Mouse (Mus musculus) adrenal gland, adult 8-10 months (tissue): ENCODE results near the gene Ostm1. TPM values are rescaled to one million over a fixed set of nuclear protein-coding genes. Genes with fewer than 3 reads are reported as not detected.

Source experiments
- DNase-seq: peaks from one replicate; pipeline ENCODE4 v3.0.0; 2022
- total RNA-seq, 4 experiments: library from RNA; stranded (reverse); gene quantifications; 2 replicates each; pipeline ENCODE4 v1.2.4; 2022

Ostm1 gene
- total RNA-seq, 4 experiments from 2014 or later: 31.6 to 39.0 (median 36.8) TPM

GRCm38 (mm10) chr10:42583902-42584435 is 347 bp downstream of the Ostm1 start:
- no peak for DNase-seq

DNA sequence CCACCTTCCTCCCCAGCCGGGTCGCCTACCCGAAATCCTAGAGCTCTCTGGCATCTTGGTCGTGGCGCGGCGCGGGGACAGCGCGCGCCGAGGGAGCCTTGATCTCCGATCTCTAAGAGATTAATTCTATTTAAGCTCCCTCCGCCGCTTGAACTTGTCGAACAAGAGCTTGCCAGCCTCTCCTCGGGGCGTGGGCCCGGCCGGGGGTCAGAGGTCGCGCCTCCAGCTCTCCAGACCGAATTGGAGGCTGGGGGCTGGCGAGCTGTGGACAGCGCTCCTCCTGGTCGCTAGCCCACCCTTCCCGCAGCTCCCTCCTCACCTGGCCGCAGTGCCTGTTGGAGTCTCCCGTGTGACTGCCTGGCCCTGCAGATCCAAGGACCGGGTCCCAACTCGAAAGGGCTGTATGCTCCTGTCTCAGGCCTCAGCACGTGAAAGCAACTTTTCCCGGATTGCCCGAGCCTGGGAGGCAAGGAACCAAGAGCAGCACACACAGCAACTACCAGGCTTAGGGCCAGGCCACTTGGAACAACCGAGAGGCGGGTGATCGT is 888 bp downstream of the Ostm1 start:
- DNase-seq: no peak

DNA sequence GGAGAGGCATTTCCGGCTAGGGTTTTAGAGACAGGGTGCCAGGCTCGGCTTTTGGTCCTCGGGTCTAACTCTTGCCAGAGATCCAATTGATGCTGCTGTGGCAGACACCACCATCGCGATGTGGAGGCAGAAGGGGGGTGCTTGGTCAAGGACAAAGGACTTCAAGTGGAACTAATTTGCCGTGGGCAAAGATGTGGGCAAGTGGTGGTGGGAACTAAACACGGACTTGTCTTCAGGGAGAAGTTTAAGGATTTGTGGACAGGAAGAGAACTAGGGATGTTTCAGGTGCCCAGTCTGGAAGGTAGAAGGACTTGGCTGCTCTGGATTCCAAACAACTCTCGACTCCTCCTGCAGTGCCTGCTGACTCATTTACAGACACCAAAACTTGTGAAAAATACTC is 1.5 kb downstream of the Ostm1 start:
- no peak for DNase-seq

GRCm38 (mm10) chr10:42585596-42586305 is 2.1 kb downstream of the Ostm1 start:
- no peak for DNase-seq

- no peak for DNase-seq
Measured at GRCm38 (mm10) chr10:42587961-42588750, 4.5 kb downstream of the Ostm1 start.

- no peak for DNase-seq
Measured at GRCm38 (mm10) chr10:42589505-42589904, 5.9 kb downstream of the Ostm1 start.

- DNase-seq: no peak
Measured at GRCm38 (mm10) chr10:42590261-42591184, 6.9 kb downstream of the Ostm1 start.

GRCm38 (mm10) chr10:42591185-42591992 is 7.8 kb downstream of the Ostm1 start:
- no peak for DNase-seq

DNA sequence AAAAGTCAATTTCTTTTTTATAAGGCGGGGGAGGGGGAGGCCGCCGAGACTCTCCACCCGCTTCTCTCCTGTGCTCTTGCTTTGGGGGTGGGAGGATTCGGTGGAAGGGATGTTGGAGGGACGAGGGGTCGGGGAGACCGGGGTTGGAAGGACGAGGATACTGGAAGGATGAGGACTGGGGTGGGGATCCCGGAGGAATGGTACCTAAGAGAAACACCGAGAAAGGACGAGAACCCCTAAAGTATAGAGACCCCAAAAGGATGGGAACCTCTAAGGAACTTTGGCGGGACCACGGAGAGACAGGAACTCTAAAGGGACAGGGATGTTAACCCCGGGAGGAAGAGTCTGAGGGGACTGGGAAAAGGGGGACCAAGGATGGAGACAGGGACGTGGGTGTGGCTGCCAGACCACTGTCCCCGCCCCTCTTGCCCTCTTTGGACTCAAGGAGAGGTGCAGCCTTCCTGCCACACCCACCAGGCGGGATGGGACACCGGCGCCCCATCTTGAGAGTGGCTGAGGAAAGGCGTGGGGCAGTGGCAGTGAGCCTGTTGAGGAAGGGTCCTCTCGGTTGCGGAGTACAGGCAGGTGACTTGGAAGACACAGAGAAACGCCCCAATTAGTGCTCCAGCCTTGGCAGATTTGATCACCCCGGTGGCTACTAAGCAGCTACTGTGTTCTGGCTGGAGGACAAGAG is 8.5 kb downstream of the Ostm1 start:
- DNase-seq: no peak

DNA sequence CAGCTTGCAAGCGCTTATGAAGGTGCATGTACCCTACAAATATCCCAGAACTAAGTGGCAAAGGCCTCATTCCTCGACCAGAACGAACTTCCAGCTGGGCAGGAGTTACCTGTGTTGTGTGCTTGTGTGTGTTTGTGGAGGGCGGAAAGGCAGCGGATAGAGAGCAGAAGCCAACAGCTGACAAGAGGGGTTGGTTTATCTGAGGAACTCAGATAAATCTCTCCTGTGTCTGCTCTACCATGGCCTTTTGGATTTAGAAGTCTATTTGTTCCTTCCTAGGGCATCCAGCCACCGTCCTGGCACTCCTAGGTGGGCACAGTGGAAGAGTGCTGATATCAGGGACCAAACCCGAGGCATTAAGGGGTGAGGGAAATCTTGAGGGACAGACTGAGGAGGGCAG is 9.6 kb downstream of the Ostm1 start:
- DNase-seq: no peak

DNA sequence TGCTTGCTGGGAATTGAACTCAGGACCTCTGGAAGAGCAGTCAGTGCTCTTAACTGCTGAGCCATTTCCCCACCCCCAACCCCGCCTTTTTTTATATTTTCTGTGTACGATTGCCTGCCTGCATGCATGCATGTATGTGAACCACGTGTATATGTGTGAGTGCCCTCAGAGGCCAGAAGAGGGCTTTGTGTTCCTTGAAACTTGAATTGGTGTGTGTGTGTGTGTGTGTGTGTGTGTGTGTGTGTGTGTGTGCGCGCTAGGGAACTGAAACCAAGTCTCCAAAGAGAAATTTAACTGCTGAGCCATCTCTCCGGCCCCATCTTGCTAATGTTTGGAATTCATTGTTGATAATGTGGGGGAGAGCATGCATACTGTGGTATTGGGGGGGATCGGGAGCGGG is 15.0 kb downstream of the Ostm1 start:
- DNase-seq: no peak

- DNase-seq: no peak
Measured at GRCm38 (mm10) chr10:42601556-42601955, 17.9 kb downstream of the Ostm1 start.

DNA sequence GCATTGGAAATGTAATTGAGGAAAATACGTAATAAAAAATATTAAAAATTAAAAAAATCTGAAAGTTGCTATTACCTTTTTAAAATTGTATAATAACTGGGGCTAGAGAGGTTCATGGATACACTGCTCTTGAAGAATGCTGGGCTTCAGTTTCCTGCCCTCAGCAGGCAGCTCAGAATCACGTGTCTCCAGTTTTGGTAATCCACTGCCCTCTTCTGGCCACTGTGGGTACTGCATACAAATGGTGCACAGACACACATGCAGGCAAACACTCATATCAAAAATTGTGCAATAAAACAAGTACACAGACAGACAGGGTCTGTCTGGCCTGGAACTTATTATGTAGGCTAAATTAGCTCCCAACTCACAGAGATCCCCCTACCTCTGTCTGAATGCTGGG is 21.3 kb downstream of the Ostm1 start:
- no peak for DNase-seq

DNA sequence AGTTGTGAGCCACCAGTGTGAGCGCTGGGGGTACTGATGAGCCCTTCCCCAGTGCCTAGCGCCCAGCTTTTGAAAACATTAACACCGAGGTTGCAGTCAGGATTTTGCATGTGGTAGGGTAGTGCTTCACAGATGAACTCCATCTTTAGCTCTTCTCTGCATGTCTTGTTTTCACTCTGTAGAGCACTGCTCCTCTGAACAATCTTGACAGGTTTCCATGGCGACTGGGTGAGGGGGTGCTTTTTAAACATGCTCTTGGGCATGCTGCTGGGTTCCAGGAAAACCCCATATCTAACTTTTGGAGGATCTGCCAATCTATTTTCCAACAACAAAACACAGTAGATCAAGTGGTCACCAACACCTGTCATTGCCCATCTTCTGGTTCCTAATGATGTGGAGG is 23.1 kb downstream of the Ostm1 start:
- no peak for DNase-seq

- DNase-seq: no peak
Measured at GRCm38 (mm10) chr10:42613075-42613474, 29.5 kb downstream of the Ostm1 start.

- DNase-seq: no peak
Measured at GRCm38 (mm10) chr10:42613639-42614381, 30.2 kb downstream of the Ostm1 start.

GRCm38 (mm10) chr10:42614766-42615165 is 31.1 kb downstream of the Ostm1 start:
- no peak for DNase-seq

GRCm38 (mm10) chr10:42618291-42618690 is 34.7 kb downstream of the Ostm1 start:
- DNase-seq: no peak

GRCm38 (mm10) chr10:42625907-42626306 is 42.3 kb downstream of the Ostm1 start:
- no peak for DNase-seq
